Mouse (Mus musculus) heart, embryonic 13.5 days (tissue): ENCODE measurements around the gene Ppef2. TPM values are rescaled to one million over a fixed set of nuclear protein-coding genes. Genes with fewer than 3 reads are reported as not detected.

Experiments
- ATAC-seq: fragments of 200-750 bp; cut with Nextera tagmentation; 2 replicates; pipeline ENCODE4 v1.8.0; 2017; ENCODE audit warnings: moderate TSS enrichment; ENCODE audit not compliant: insufficient number of reproducible peaks, low FRiP score, low TSS enrichment; ENCODE audit errors: extremely low read depth
- H3K27ac ChIP-seq: fragments of 300-500 bp; sonication (generic); replicated peaks from 2 replicates; pipeline ENCODE4 v1.5.1; 2015; ENCODE audit warnings: moderate library complexity, mild to moderate bottlenecking, inconsistent platforms
- H3K27me3 ChIP-seq: fragments of 300-500 bp; sonication (generic); replicated peaks from 2 replicates; pipeline ENCODE4 v1.6.1; 2015; ENCODE audit warnings: mild to moderate bottlenecking, inconsistent platforms
- H3K36me3 ChIP-seq: fragments of 300-500 bp; sonication (generic); 2 replicates; pipeline ENCODE4 v1.6.1; 2015; ENCODE audit warnings: mild to moderate bottlenecking, inconsistent platforms
- H3K4me1 ChIP-seq: fragments of 300-500 bp; sonication (generic); 2 replicates; pipeline ENCODE4 v1.6.1; 2015; ENCODE audit warnings: inconsistent platforms
- H3K4me2 ChIP-seq: fragments of 300-500 bp; sonication (generic); 2 replicates; pipeline ENCODE4 v1.6.1; 2015; ENCODE audit warnings: inconsistent platforms, mild to moderate bottlenecking, moderate library complexity
- H3K4me3 ChIP-seq: fragments of 300-500 bp; sonication (generic); 2 replicates; pipeline ENCODE4 v1.5.1; 2015; ENCODE audit warnings: moderate library complexity, mild to moderate bottlenecking, inconsistent platforms
- H3K9ac ChIP-seq: fragments of 300-500 bp; sonication (generic); 2 replicates; pipeline ENCODE4 v1.6.1; 2015; ENCODE audit warnings: inconsistent platforms, mild to moderate bottlenecking, moderate library complexity
- H3K9me3 ChIP-seq: fragments of 300-500 bp; sonication (generic); 2 replicates; pipeline ENCODE4 v1.6.1; 2016; ENCODE audit warnings: inconsistent platforms
- WGBS: fragments of 180-500 bp; shearing (Covaris S2); methylation state at CpG from one replicate; pipeline ENCODE4 v1.1.7; 2015; ENCODE audit warnings: mixed read lengths; 5-methylcytosine and 5-hydroxymethylcytosine counted together
- polyA plus RNA-seq: library from polyadenylated mRNA; unstranded; fragments of >200 nt; fragmentation: Nextera tagmentation; extraction: Ambion mirVana; gene quantifications from 2 replicates; pipeline ENCODE4 v1.2.1, GENCODE M21; 2015

Gene Ppef2
- polyA plus RNA-seq, 1 experiment from 2014 or later: not detected

- ATAC-seq: no peak
- WGBS: 44% methylated on average over 5 of the region's 5 CpGs
- peaks cover 6% of the 10 kb centered on the region; the same call in 1 of the 2 replicates for H3K27me3 ChIP-seq
Observed at GRCm38 (mm10) chr5:92234939-92235557, 21.0 kb downstream of the Ppef2 start.

GRCm38 (mm10) chr5:92233366-92233765 lies 22.7 kb downstream of the Ppef2 start:
- no peaks in the 10 kb centered on the region for H3K9me3 ChIP-seq
- no peak overlapping the region for H3K9ac ChIP-seq
- no peak overlapping the region for H3K4me3 ChIP-seq
- no peaks in the 10 kb centered on the region for H3K4me1 ChIP-seq
- 0 out of 2 replicates have a peak, but pooled peaks cover 6% of the 10 kb centered on the region for H3K27me3 ChIP-seq
- WGBS: 72% methylated on average over 4 of the region's 4 CpGs
- no peak overlapping the region for H3K27ac ChIP-seq
- no peak overlapping the region for H3K4me2 ChIP-seq
- H3K36me3 ChIP-seq: no peaks in the 10 kb centered on the region
- no peak for ATAC-seq

More at GRCm38 (mm10) chr5:92234939-92235557, 21.0 kb downstream of the Ppef2 start:
- Histone ChIP-seq H3K36me3 (no peaks in the 10 kb centered on the region), H3K9ac (no peak overlapping the region), H3K27ac (no peak overlapping the region), H3K9me3 (no peaks in the 10 kb centered on the region), H3K4me3 (no peak overlapping the region), H3K4me2 (no peak overlapping the region), H3K4me1 (peaks cover 4% of the 10 kb centered on the region; the same call in 1 of the 2 replicates)

GRCm38 (mm10) chr5:92231836-92232235 lies 24.2 kb downstream of the Ppef2 start:
- H3K4me2 ChIP-seq: no peak overlapping the region
- no peak for ATAC-seq
- H3K27me3 ChIP-seq: no peaks in the 10 kb centered on the region
- H3K27ac ChIP-seq: no peak overlapping the region
- H3K4me3 ChIP-seq: no peak overlapping the region
- no peak overlapping the region for H3K9ac ChIP-seq
- no peaks in the 10 kb centered on the region for H3K36me3 ChIP-seq
- H3K4me1 ChIP-seq: no peaks in the 10 kb centered on the region
- no peaks in the 10 kb centered on the region for H3K9me3 ChIP-seq
- 80% methylated on average over 10 of the region's 10 CpGs for WGBS

GRCm38 (mm10) chr5:92230306-92230705 lies 25.8 kb downstream of the Ppef2 start:
- ATAC-seq: no peak
- no peak overlapping the region for H3K4me3 ChIP-seq
- H3K27ac ChIP-seq: no peak overlapping the region
- no peaks in the 10 kb centered on the region for H3K4me1 ChIP-seq
- no peaks in the 10 kb centered on the region for H3K27me3 ChIP-seq
- no peak overlapping the region for H3K9ac ChIP-seq
- no peak overlapping the region for H3K4me2 ChIP-seq
- H3K9me3 ChIP-seq: no peaks in the 10 kb centered on the region
- WGBS: 77% methylated on average over 11 of the region's 11 CpGs
- no peaks in the 10 kb centered on the region for H3K36me3 ChIP-seq

GRCm38 (mm10) chr5:92229514-92229913 lies 26.6 kb downstream of the Ppef2 start:
- no peak overlapping the region for H3K4me3 ChIP-seq
- H3K9me3 ChIP-seq: no peaks in the 10 kb centered on the region
- no peaks in the 10 kb centered on the region for H3K4me1 ChIP-seq
- no peak overlapping the region for H3K9ac ChIP-seq
- H3K27ac ChIP-seq: no peak overlapping the region
- no peak overlapping the region for H3K4me2 ChIP-seq
- ATAC-seq: no peak
- WGBS: 91% methylated on average over 3 of the region's 3 CpGs
- no peaks in the 10 kb centered on the region for H3K27me3 ChIP-seq
- H3K36me3 ChIP-seq: no peaks in the 10 kb centered on the region

GRCm38 (mm10) chr5:92228776-92229175 lies 27.3 kb downstream of the Ppef2 start:
- no peaks in the 10 kb centered on the region for H3K36me3 ChIP-seq
- H3K27me3 ChIP-seq: no peaks in the 10 kb centered on the region
- H3K27ac ChIP-seq: no peak overlapping the region
- H3K4me3 ChIP-seq: no peak overlapping the region
- no peak overlapping the region for H3K9ac ChIP-seq
- H3K9me3 ChIP-seq: no peaks in the 10 kb centered on the region
- no peak for ATAC-seq
- H3K4me1 ChIP-seq: no peaks in the 10 kb centered on the region
- WGBS: 22% methylated on average over 10 of the region's 10 CpGs
- peak overlapping the region; percentile 5; the same call in 1 of the 2 replicates for H3K4me2 ChIP-seq

- Histone ChIP-seq H3K4me2 (no peak overlapping the region), H3K9ac (no peak overlapping the region), H3K4me3 (no peak overlapping the region), H3K27ac (no peak overlapping the region), H3K36me3 (no peaks in the 10 kb centered on the region), H3K4me1 (no peaks in the 10 kb centered on the region), H3K9me3 (no peaks in the 10 kb centered on the region), H3K27me3 (no peaks in the 10 kb centered on the region)
- ATAC-seq: no peak
- WGBS: 70% methylated on average over 7 of the region's 7 CpGs
Observed at GRCm38 (mm10) chr5:92227782-92228181, 28.3 kb downstream of the Ppef2 start.

- H3K4me1 ChIP-seq: peaks cover 8% of the 10 kb centered on the region
- H3K9ac ChIP-seq: no peak overlapping the region
- no peaks in the 10 kb centered on the region for H3K9me3 ChIP-seq
- no peak for ATAC-seq
- H3K4me3 ChIP-seq: no peak overlapping the region
- H3K27ac ChIP-seq: no peak overlapping the region
- H3K36me3 ChIP-seq: no peaks in the 10 kb centered on the region
- H3K4me2 ChIP-seq: no peak overlapping the region
- H3K27me3 ChIP-seq: no peaks in the 10 kb centered on the region
- 80% methylated on average over 8 of the region's 8 CpGs for WGBS
Observed at GRCm38 (mm10) chr5:92220287-92220902, 35.7 kb downstream of the Ppef2 start.

- 36% methylated on average over 6 of the region's 6 CpGs for WGBS
- Histone ChIP-seq H3K4me3 (no peak overlapping the region), H3K9ac (no peak overlapping the region), H3K4me2 (no peak overlapping the region), H3K4me1 (peaks cover 8% of the 10 kb centered on the region), H3K36me3 (no peaks in the 10 kb centered on the region), H3K9me3 (no peaks in the 10 kb centered on the region), H3K27me3 (no peaks in the 10 kb centered on the region), H3K27ac (no peak overlapping the region)
- no peak for ATAC-seq
Observed at GRCm38 (mm10) chr5:92219826-92220225, 36.3 kb downstream of the Ppef2 start.

GRCm38 (mm10) chr5:92218915-92219793 lies 36.9 kb downstream of the Ppef2 start:
- Histone ChIP-seq H3K4me1 (peaks cover 8% of the 10 kb centered on the region), H3K27ac (no peak overlapping the region), H3K27me3 (no peaks in the 10 kb centered on the region), H3K36me3 (no peaks in the 10 kb centered on the region), H3K9me3 (no peaks in the 10 kb centered on the region), H3K9ac (no peak overlapping the region), H3K4me2 (no peak overlapping the region), H3K4me3 (no peak overlapping the region)
- 56% methylated on average over 17 of the region's 17 CpGs for WGBS
- no peak for ATAC-seq

- H3K36me3 ChIP-seq: no peaks in the 10 kb centered on the region
- no peak for ATAC-seq
- no peaks in the 10 kb centered on the region for H3K9me3 ChIP-seq
- no peaks in the 10 kb centered on the region; the same call in 1 of the 2 replicates for H3K27me3 ChIP-seq
- 79% methylated on average over 4 of the region's 4 CpGs for WGBS
- no peak within 1 kb of the TSS for H3K9ac ChIP-seq
- H3K27ac ChIP-seq: no peak within 1 kb of the TSS
- no peak within 1 kb of the TSS for H3K4me2 ChIP-seq
- H3K4me1 ChIP-seq: peaks cover 8% of the 10 kb centered on the region
- H3K4me3 ChIP-seq: no peak within 1 kb of the TSS
Observed at GRCm38 (mm10) chr5:92215308-92215707, 40.8 kb downstream of the Ppef2 start, which contains the start of gene U90926. TSS of gene U90926 (minus strand) at chr5:92215408.
